In genomic region chr7:44358012-44358411, GRCm38 (mm10) we compare ENCODE assay signal across 12 mouse cellular contexts. TPM values are rescaled to one million over a fixed set of nuclear protein-coding genes. Genes with fewer than 3 reads are reported as not detected.
A peak's percentile ranks its signal among the peaks of the same experiment; 100 is the strongest.
DNase-seq lines count a peak whose midpoint lies in the region; ATAC-seq lines count a peak whose summit lies in the region.
"Had no signal": no experiment of that assay in that cellular context is flagged by ENCODE, and none has a peak within 500 bp of the region (broad histone marks: within the 10 kb centered on the region; RNA-seq: fewer than 3 reads in every experiment).

No protein-coding gene starts in this region.

- 11% methylated on average over 5 of the region's 5 CpGs for WGBS in forebrain, embryonic 10.5 days
- 13% methylated on average over 5 of the region's 5 CpGs for WGBS in forebrain, embryonic 16.5 days

- H3K36me3 ChIP-seq in forebrain, embryonic 10.5 days (replicated peaks), result no peaks in the 10 kb centered on the region
- H3K36me3 ChIP-seq in forebrain, embryonic 16.5 days (ENCODE audit: control insufficient read depth, insufficient read depth), result no peaks in the 10 kb centered on the region

- no peaks in the 10 kb centered on the region for H3K9me3 ChIP-seq in forebrain, embryonic 10.5 days
- H3K9me3 ChIP-seq in forebrain, embryonic 16.5 days (ENCODE audit: control insufficient read depth, low read length), result no peaks in the 10 kb centered on the region

- peak; percentile 34 for DNase-seq in forebrain, embryonic 10.5 days (ENCODE audit: extremely low spot score, low spot score)
- DNase-seq in right cerebral cortex, adult 2 months (ENCODE audit: low spot score in 2 of 2), result peak; percentile 20 to 27
- no peak for DNase-seq in right cerebral cortex, postnatal 14 days
- DNase-seq in lung, postnatal 14 days, result peak; percentile 37
- DNase-seq in adrenal gland, adult (ENCODE audit: inconsistent age in 2 of 2, low spot score in 1 of 2), result no peak
- DNase-seq in left cerebral cortex, postnatal 4 days, result no peak
- DNase-seq in thymus, postnatal 36 days, result no peak
- DNase-seq: adrenal gland, postnatal 36 days; thymus, postnatal 25 days had no signal

- H3K4me1 ChIP-seq in forebrain, embryonic 10.5 days, result peaks cover 77% of the 10 kb centered on the region
- peaks cover 33% of the 10 kb centered on the region for H3K4me1 ChIP-seq in forebrain, embryonic 16.5 days (replicated peaks; ENCODE audit: control insufficient read depth, insufficient read depth, low read length)

- intact Hi-C loops in left cerebral cortex, postnatal 4 days (cut with DNase I), result loop anchor here (10.0 kb wide), 1 partner anchor 127 kb away; no protein-coding TSS in a partner anchor

- no peak for ATAC-seq in forebrain, embryonic 16.5 days
- ATAC-seq: Patski had no signal

- H3K4me2 ChIP-seq in forebrain, embryonic 16.5 days (ENCODE audit: low read length), result no peak overlapping the region

- H3K27ac ChIP-seq in forebrain, embryonic 10.5 days, result peak overlapping the region; percentile 68
- no peak overlapping the region for H3K27ac ChIP-seq in forebrain, embryonic 16.5 days (ENCODE audit: low read length)

- peak overlapping the region; percentile 47 for H3K4me3 ChIP-seq in forebrain, embryonic 10.5 days
- no peak overlapping the region for H3K4me3 ChIP-seq in forebrain, embryonic 16.5 days (replicated peaks; ENCODE audit: low read length)

- peaks cover 94% of the 10 kb centered on the region for H3K27me3 ChIP-seq in forebrain, embryonic 10.5 days (ENCODE audit: poor library complexity, severe bottlenecking)
- H3K27me3 ChIP-seq in forebrain, embryonic 16.5 days (replicated peaks; ENCODE audit: control insufficient read depth, insufficient read depth, low read length), result peaks cover 58% of the 10 kb centered on the region

- H3K9ac ChIP-seq in forebrain, embryonic 16.5 days (replicated peaks; ENCODE audit: low read depth, low read length), result no peak overlapping the region

RNA-seq across cellular contexts. Expression of gene Syt3, which starts 25.9 kb away (rescaled TPM):
- polyA plus RNA-seq in forebrain, embryonic 10.5 days (2016; fragmentation: Nextera tagmentation; extraction: Ambion mirVana), result 3.2 and 4.1 TPM in 2 replicates
- polyA plus RNA-seq in forebrain, embryonic 16.5 days (2015; fragmentation: Nextera tagmentation; extraction: Ambion mirVana), result 27.2 and 37.2 TPM in 2 replicates
- 10 to 100 TPM; 45.1 to 52.4 TPM for total RNA-seq in left cerebral cortex, postnatal 4 days (2021)

RNA-seq across cellular contexts. Expression of gene 1700008O03Rik, which starts 27.6 kb away (rescaled TPM):
- polyA plus RNA-seq in forebrain, embryonic 10.5 days (2016; fragmentation: Nextera tagmentation; extraction: Ambion mirVana), result 1.6 and 2.1 TPM in 2 replicates
- 0.86 and 2.3 TPM in 2 replicates for polyA plus RNA-seq in forebrain, embryonic 16.5 days (2015; fragmentation: Nextera tagmentation; extraction: Ambion mirVana)
- total RNA-seq in left cerebral cortex, postnatal 4 days (2021), result 1 to 10 TPM; 1.3 to 2.4 TPM
- total RNA-seq: gastrocnemius, adult 8-10 months had no signal

RNA-seq across cellular contexts. Expression of gene Shank1, which starts 48.0 kb away (rescaled TPM):
- 1.4 TPM in 2 replicates for polyA plus RNA-seq in forebrain, embryonic 10.5 days (2016; fragmentation: Nextera tagmentation; extraction: Ambion mirVana)
- polyA plus RNA-seq in forebrain, embryonic 16.5 days (2015; fragmentation: Nextera tagmentation; extraction: Ambion mirVana), result 20.4 and 26.5 TPM in 2 replicates
- total RNA-seq in left cerebral cortex, postnatal 4 days (2021), result 100 to 1,000 TPM; 299 to 336 TPM

RNA-seq across cellular contexts. Expression of gene Clec11a, which starts 51.3 kb away (rescaled TPM):
- polyA plus RNA-seq in forebrain, embryonic 10.5 days (2016; fragmentation: Nextera tagmentation; extraction: Ambion mirVana), result 2.5 and 2.9 TPM in 2 replicates
- 3.5 and 4.4 TPM in 2 replicates for polyA plus RNA-seq in forebrain, embryonic 16.5 days (2015; fragmentation: Nextera tagmentation; extraction: Ambion mirVana)
- 1 to 10 TPM; 2.5 to 2.8 TPM for total RNA-seq in left cerebral cortex, postnatal 4 days (2021)

Comparison
In these comparisons a context has a peak if more than half of its experiments do, and no peak if none do; other contexts are left out.
1. DNase-seq: peak in forebrain, embryonic 10.5 days (single experiment), right cerebral cortex, adult 2 months (2 of 2) and lung, postnatal 14 days (single experiment); none in right cerebral cortex, postnatal 14 days (single experiment), adrenal gland, adult (0 of 2), left cerebral cortex, postnatal 4 days (single experiment) and thymus, postnatal 36 days (0 of 2).